Mouse (Mus musculus): ENCODE results near the gene Dlgap1.

DNA sequence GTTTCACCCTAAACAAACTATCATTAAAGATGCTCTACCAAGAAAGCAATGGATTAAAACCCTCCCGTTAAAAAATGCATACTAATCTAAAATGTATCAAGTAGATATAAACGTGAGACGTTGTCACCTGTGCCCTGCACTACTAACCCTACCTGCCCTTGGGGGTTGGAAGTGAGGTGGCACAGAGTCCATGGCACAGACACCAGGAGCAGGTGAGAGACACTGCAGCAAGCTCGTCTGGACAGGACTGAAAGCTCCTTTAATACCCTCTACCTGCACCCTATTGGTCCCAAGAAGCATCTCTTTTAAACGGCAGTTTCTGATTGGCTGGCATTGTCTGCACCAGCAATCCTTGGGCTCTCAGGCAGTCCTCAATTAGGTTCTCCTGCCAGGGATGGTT, 464.0 kb downstream of the Dlgap1 start:
- TF ChIP-seq CTCF (IDR thresholded peaks at IDR 0.05; ENCODE audit: borderline replicate concordance, insufficient read depth, low read length) (no peak), POLR2A (IDR thresholded peaks at IDR 0.05; ENCODE audit: low read depth, low read length) (no peak)

All from embryonic fibroblast, embryonic 13.5 days (primary cell).